Mouse (Mus musculus) neural tube, embryonic 11.5 days (tissue): Measurements from ENCODE around the gene Nell1. TPM values are rescaled to one million over a fixed set of nuclear protein-coding genes. Genes with fewer than 3 reads are reported as not detected.

Source experiments
- ATAC-seq: fragments of 200-750 bp; cut with Nextera tagmentation; 2 replicates; pipeline ENCODE4 v1.8.0; 2017; ENCODE audit warnings: moderate number of reproducible peaks, mild to moderate bottlenecking, moderate TSS enrichment, moderate library complexity; ENCODE audit not compliant: insufficient read depth, low FRiP score, low TSS enrichment
- DNase-seq: peaks from one replicate; pipeline ENCODE4 v3.0.0-alpha.2; 2015; ENCODE audit warnings: low spot score
- H3K27ac ChIP-seq: fragments of 300-500 bp; sonication (generic); 2 replicates; pipeline ENCODE4 v1.5.1; 2014; ENCODE audit warnings: low read depth, mild to moderate bottlenecking, low read length
- H3K27me3 ChIP-seq: fragments of 300-500 bp; sonication (generic); 2 replicates; pipeline ENCODE4 v1.6.1; 2014; ENCODE audit warnings: mild to moderate bottlenecking, low read length, mixed read lengths; ENCODE audit not compliant: control insufficient read depth, insufficient read depth
- H3K36me3 ChIP-seq: fragments of 300-500 bp; sonication (generic); 2 replicates; pipeline ENCODE4 v1.6.1; 2014; ENCODE audit warnings: mild to moderate bottlenecking, low read length, moderate library complexity, mixed read lengths; ENCODE audit not compliant: control insufficient read depth, insufficient read depth
- H3K4me1 ChIP-seq: fragments of 300-500 bp; sonication (generic); 2 replicates; pipeline ENCODE4 v1.6.1; 2014; ENCODE audit warnings: low read length, mixed read lengths; ENCODE audit not compliant: control insufficient read depth, insufficient read depth
- H3K4me2 ChIP-seq: fragments of 300-500 bp; sonication (generic); 2 replicates; pipeline ENCODE4 v1.6.1; 2014; ENCODE audit warnings: low read depth, mild to moderate bottlenecking, moderate library complexity
- H3K4me3 ChIP-seq: fragments of 300-500 bp; sonication (generic); 2 replicates; pipeline ENCODE4 v1.5.1; 2014; ENCODE audit warnings: low read depth, low read length
- H3K9ac ChIP-seq: fragments of 300-500 bp; sonication (generic); 2 replicates; pipeline ENCODE4 v1.6.1; 2014; ENCODE audit warnings: mild to moderate bottlenecking, low read length
- H3K9me3 ChIP-seq: fragments of 300-500 bp; sonication (generic); 2 replicates; pipeline ENCODE4 v1.6.1; 2016; ENCODE audit warnings: low read length; ENCODE audit not compliant: control insufficient read depth
- WGBS: fragments of 180-500 bp; shearing (Covaris S2); extraction: QIAGEN DNeasy Blood & Tissue Kit; methylation state at CpG from one replicate; pipeline ENCODE4 v1.1.7; 2014; 5-methylcytosine and 5-hydroxymethylcytosine counted together
- polyA plus RNA-seq: library from polyadenylated mRNA; unstranded; fragments of >200 nt; fragmentation: Nextera tagmentation; extraction: Ambion mirVana; gene quantifications from 2 replicates; pipeline ENCODE4 v1.2.1, GENCODE M21; 2014

Nell1 gene
- polyA plus RNA-seq, 1 experiment from 2014 or later: 4.9 TPM

- DNase-seq: peak; percentile 20
- no peaks in the 10 kb centered on the region for H3K27me3 ChIP-seq
- H3K36me3 ChIP-seq: no peaks in the 10 kb centered on the region
- no peak overlapping the region for H3K27ac ChIP-seq
- ATAC-seq: peak; percentile 81
- no peaks in the 10 kb centered on the region for H3K9me3 ChIP-seq
- H3K4me3 ChIP-seq: no peak overlapping the region
- no peak overlapping the region for H3K9ac ChIP-seq
- no peaks in the 10 kb centered on the region for H3K4me1 ChIP-seq
- WGBS: 23% methylated on average over 7 of the region's 7 CpGs
- H3K4me2 ChIP-seq: no peak overlapping the region
Measured at GRCm38 (mm10) chr7:50826180-50826579, 851.5 kb downstream of the Nell1 start.

GRCm38 (mm10) chr7:50832799-50833198 is 858.1 kb downstream of the Nell1 start:
- no peaks in the 10 kb centered on the region for H3K4me1 ChIP-seq
- H3K4me2 ChIP-seq: no peak overlapping the region
- H3K4me3 ChIP-seq: no peak overlapping the region
- no peaks in the 10 kb centered on the region for H3K27me3 ChIP-seq
- DNase-seq (no peak), ATAC-seq (no peak)
- no peaks in the 10 kb centered on the region for H3K9me3 ChIP-seq
- 63% methylated on average over 3 of the region's 3 CpGs for WGBS
- no peaks in the 10 kb centered on the region for H3K36me3 ChIP-seq
- H3K9ac ChIP-seq: no peak overlapping the region
- H3K27ac ChIP-seq: no peak overlapping the region

GRCm38 (mm10) chr7:50842646-50843045 is 868.0 kb downstream of the Nell1 start:
- Histone ChIP-seq H3K4me2 (no peak overlapping the region), H3K9me3 (no peaks in the 10 kb centered on the region), H3K27ac (no peak overlapping the region), H3K4me1 (no peaks in the 10 kb centered on the region), H3K4me3 (no peak overlapping the region), H3K9ac (no peak overlapping the region), H3K36me3 (no peaks in the 10 kb centered on the region), H3K27me3 (no peaks in the 10 kb centered on the region)
- DNase-seq (no peak), ATAC-seq (no peak)

- no peaks in the 10 kb centered on the region for H3K4me1 ChIP-seq
- no peak overlapping the region for H3K4me2 ChIP-seq
- no peak for DNase-seq
- WGBS: 91% methylated on average over 1 of the region's 1 CpGs
- H3K36me3 ChIP-seq: no peaks in the 10 kb centered on the region
- no peak overlapping the region for H3K4me3 ChIP-seq
- H3K9ac ChIP-seq: no peak overlapping the region
- no peaks in the 10 kb centered on the region for H3K27me3 ChIP-seq
- H3K27ac ChIP-seq: no peak overlapping the region
- no peak for ATAC-seq
- no peaks in the 10 kb centered on the region for H3K9me3 ChIP-seq
Measured at GRCm38 (mm10) chr7:50847921-50848320, 873.3 kb downstream of the Nell1 start.

GRCm38 (mm10) chr7:50850271-50850670 is 875.6 kb downstream of the Nell1 start:
- no peak for ATAC-seq
- 39% methylated on average over 1 of the region's 1 CpGs for WGBS
- Histone ChIP-seq H3K4me2 (no peak overlapping the region), H3K4me3 (no peak overlapping the region), H3K36me3 (no peaks in the 10 kb centered on the region), H3K27me3 (no peaks in the 10 kb centered on the region), H3K27ac (no peak overlapping the region), H3K9me3 (no peaks in the 10 kb centered on the region), H3K4me1 (no peaks in the 10 kb centered on the region), H3K9ac (no peak overlapping the region)
- DNase-seq: no peak

GRCm38 (mm10) chr7:50870181-50870580 is 895.5 kb downstream of the Nell1 start:
- H3K9ac ChIP-seq: no peak overlapping the region
- H3K9me3 ChIP-seq: no peaks in the 10 kb centered on the region
- ATAC-seq (no peak), DNase-seq (no peak)
- WGBS: 24% methylated on average over 1 of the region's 1 CpGs
- H3K27ac ChIP-seq: no peak overlapping the region
- H3K36me3 ChIP-seq: no peaks in the 10 kb centered on the region
- H3K4me3 ChIP-seq: no peak overlapping the region
- no peaks in the 10 kb centered on the region for H3K4me1 ChIP-seq
- no peak overlapping the region for H3K4me2 ChIP-seq
- H3K27me3 ChIP-seq: no peaks in the 10 kb centered on the region

- Histone ChIP-seq H3K4me3 (no peak overlapping the region), H3K4me1 (no peaks in the 10 kb centered on the region), H3K9me3 (no peaks in the 10 kb centered on the region), H3K27ac (no peak overlapping the region), H3K36me3 (no peaks in the 10 kb centered on the region), H3K9ac (no peak overlapping the region), H3K4me2 (no peak overlapping the region), H3K27me3 (no peaks in the 10 kb centered on the region)
- DNase-seq: no peak
- no peak for ATAC-seq
- 70% methylated on average over 3 of the region's 3 CpGs for WGBS
Measured at GRCm38 (mm10) chr7:50887625-50888024, 913.0 kb downstream of the Nell1 start.

- no peaks in the 10 kb centered on the region for H3K9me3 ChIP-seq
- H3K36me3 ChIP-seq: no peaks in the 10 kb centered on the region
- no peak overlapping the region for H3K27ac ChIP-seq
- H3K4me1 ChIP-seq: no peaks in the 10 kb centered on the region
- peak; percentile 18 for DNase-seq
- H3K4me3 ChIP-seq: no peak overlapping the region
- no peak for ATAC-seq
- 59% methylated on average over 6 of the region's 6 CpGs for WGBS
- no peak overlapping the region for H3K9ac ChIP-seq
- H3K4me2 ChIP-seq: no peak overlapping the region
- no peaks in the 10 kb centered on the region for H3K27me3 ChIP-seq
Measured at GRCm38 (mm10) chr7:50899541-50900088, 925.0 kb downstream of the Nell1 start.
